Mouse (Mus musculus) neural tube, embryonic 11.5 days (tissue): ENCODE results near the gene Lyz2. TPM values are rescaled to one million over a fixed set of nuclear protein-coding genes. Genes with fewer than 3 reads are reported as not detected.
"Not testable (repeated sequence)": the region's sequence is repeated elsewhere in the genome, so short reads cannot be mapped to it uniquely, and the experiment has no call there.

Source experiments
- ATAC-seq: fragments of 200-750 bp; cut with Nextera tagmentation; 2 replicates; pipeline ENCODE4 v1.8.0; 2017; ENCODE audit warnings: moderate number of reproducible peaks, mild to moderate bottlenecking, moderate TSS enrichment, moderate library complexity; ENCODE audit not compliant: insufficient read depth, low FRiP score, low TSS enrichment
- DNase-seq: peaks from one replicate; pipeline ENCODE4 v3.0.0-alpha.2; 2015; ENCODE audit warnings: low spot score
- H3K27ac ChIP-seq: fragments of 300-500 bp; sonication (generic); 2 replicates; pipeline ENCODE4 v1.5.1; 2014; ENCODE audit warnings: low read depth, mild to moderate bottlenecking, low read length
- H3K27me3 ChIP-seq: fragments of 300-500 bp; sonication (generic); 2 replicates; pipeline ENCODE4 v1.6.1; 2014; ENCODE audit warnings: mild to moderate bottlenecking, low read length, mixed read lengths; ENCODE audit not compliant: control insufficient read depth, insufficient read depth
- H3K36me3 ChIP-seq: fragments of 300-500 bp; sonication (generic); 2 replicates; pipeline ENCODE4 v1.6.1; 2014; ENCODE audit warnings: mild to moderate bottlenecking, low read length, moderate library complexity, mixed read lengths; ENCODE audit not compliant: control insufficient read depth, insufficient read depth
- H3K4me1 ChIP-seq: fragments of 300-500 bp; sonication (generic); 2 replicates; pipeline ENCODE4 v1.6.1; 2014; ENCODE audit warnings: low read length, mixed read lengths; ENCODE audit not compliant: control insufficient read depth, insufficient read depth
- H3K4me2 ChIP-seq: fragments of 300-500 bp; sonication (generic); 2 replicates; pipeline ENCODE4 v1.6.1; 2014; ENCODE audit warnings: low read depth, mild to moderate bottlenecking, moderate library complexity
- H3K4me3 ChIP-seq: fragments of 300-500 bp; sonication (generic); 2 replicates; pipeline ENCODE4 v1.5.1; 2014; ENCODE audit warnings: low read depth, low read length
- H3K9ac ChIP-seq: fragments of 300-500 bp; sonication (generic); 2 replicates; pipeline ENCODE4 v1.6.1; 2014; ENCODE audit warnings: mild to moderate bottlenecking, low read length
- H3K9me3 ChIP-seq: fragments of 300-500 bp; sonication (generic); 2 replicates; pipeline ENCODE4 v1.6.1; 2016; ENCODE audit warnings: low read length; ENCODE audit not compliant: control insufficient read depth
- WGBS: fragments of 180-500 bp; shearing (Covaris S2); extraction: QIAGEN DNeasy Blood & Tissue Kit; methylation state at CpG from one replicate; pipeline ENCODE4 v1.1.7; 2014; 5-methylcytosine and 5-hydroxymethylcytosine counted together
- polyA plus RNA-seq: library from polyadenylated mRNA; unstranded; fragments of >200 nt; fragmentation: Nextera tagmentation; extraction: Ambion mirVana; gene quantifications from 2 replicates; pipeline ENCODE4 v1.2.1, GENCODE M21; 2014

Gene Lyz2
- polyA plus RNA-seq, 1 experiment from 2014 or later = 12.1 TPM

DNA sequence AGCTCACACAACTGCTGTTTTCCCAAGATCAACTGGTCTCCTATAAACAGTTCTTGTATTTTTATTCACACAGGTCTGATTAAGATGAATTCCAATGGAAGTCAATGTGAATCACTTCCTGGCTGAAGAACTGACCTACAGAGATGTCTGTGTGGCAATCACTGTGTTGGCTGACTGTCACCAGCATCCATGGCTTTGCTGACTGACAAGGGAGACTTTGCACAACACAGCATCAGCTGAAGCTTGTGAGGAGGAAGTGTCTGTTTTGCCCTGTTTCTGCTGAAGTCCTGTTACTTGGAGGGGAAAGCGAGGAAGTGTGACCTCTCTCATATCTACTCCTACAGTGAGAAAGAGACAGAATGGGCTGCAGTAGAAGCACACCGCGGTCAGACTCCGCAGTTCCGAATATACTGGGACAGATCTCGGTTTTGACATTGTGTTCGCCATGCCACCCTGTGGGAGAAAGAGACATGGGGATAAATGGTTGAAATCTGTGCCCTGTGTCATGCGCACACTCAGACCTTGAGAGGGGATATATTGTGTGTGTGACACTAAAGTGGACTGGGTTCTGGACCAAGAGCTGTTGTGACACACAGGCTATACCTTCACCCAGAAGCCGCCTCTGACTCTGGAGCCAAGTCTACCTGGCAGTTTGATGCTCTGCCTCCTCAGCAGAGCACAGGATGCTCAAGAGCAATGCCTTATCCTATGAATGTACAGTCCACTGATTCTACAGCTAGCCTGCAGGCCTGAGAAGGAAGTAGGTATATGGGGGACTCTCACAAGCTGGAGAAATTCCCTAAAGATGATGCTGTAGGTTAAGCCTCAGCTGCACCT, 6.3 kb upstream of the Lyz2 start:
- H3K27me3 ChIP-seq = no peaks in the 10 kb centered on the region
- H3K4me1 ChIP-seq = no peaks in the 10 kb centered on the region
- no peak overlapping the region for H3K4me2 ChIP-seq
- no peak overlapping the region for H3K9ac ChIP-seq
- H3K9me3 ChIP-seq = no peaks in the 10 kb centered on the region
- no peak for DNase-seq
- no peak overlapping the region for H3K4me3 ChIP-seq
- no peak for ATAC-seq
- 91% methylated on average over 9 of the region's 9 CpGs for WGBS
- H3K36me3 ChIP-seq = no peaks in the 10 kb centered on the region
- H3K27ac ChIP-seq = no peak overlapping the region

DNA sequence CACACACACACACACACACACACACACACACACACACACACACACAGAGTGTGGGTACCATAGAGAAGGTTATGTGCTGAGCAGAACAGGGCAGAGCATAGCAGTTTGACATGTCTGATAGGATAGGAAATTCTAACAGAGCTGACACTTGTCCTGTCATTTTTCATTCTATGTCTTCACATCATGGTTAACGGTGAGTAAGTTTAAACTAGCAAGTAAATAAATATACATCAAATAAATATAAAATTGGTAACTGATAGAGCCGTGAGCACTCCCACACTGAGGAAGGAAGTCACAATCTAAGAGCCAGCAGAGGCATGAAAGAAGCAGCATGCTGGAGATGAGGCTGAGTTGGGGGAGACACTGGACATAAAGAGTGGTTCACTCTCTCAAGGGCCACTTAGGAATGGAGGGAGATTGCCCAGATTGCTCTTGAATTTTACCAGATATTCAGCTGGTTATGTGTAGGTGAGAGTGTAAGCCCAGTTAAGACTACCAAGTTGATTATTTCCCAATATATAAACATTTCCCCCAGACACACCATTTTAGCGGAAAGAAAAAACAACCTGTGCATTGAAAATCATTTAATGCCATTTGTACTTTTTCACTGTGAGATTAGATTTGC, 5.2 kb upstream of the Lyz2 start:
- Histone ChIP-seq H3K27me3 (no peaks in the 10 kb centered on the region), H3K27ac (no peak overlapping the region), H3K9ac (no peak overlapping the region), H3K4me1 (no peaks in the 10 kb centered on the region), H3K4me2 (no peak overlapping the region), H3K9me3 (no peaks in the 10 kb centered on the region), H3K36me3 (no peaks in the 10 kb centered on the region), H3K4me3 (no peak overlapping the region)
- ATAC-seq (no peak), DNase-seq (no peak)
- WGBS = 87% methylated on average over 3 of the region's 3 CpGs

DNA sequence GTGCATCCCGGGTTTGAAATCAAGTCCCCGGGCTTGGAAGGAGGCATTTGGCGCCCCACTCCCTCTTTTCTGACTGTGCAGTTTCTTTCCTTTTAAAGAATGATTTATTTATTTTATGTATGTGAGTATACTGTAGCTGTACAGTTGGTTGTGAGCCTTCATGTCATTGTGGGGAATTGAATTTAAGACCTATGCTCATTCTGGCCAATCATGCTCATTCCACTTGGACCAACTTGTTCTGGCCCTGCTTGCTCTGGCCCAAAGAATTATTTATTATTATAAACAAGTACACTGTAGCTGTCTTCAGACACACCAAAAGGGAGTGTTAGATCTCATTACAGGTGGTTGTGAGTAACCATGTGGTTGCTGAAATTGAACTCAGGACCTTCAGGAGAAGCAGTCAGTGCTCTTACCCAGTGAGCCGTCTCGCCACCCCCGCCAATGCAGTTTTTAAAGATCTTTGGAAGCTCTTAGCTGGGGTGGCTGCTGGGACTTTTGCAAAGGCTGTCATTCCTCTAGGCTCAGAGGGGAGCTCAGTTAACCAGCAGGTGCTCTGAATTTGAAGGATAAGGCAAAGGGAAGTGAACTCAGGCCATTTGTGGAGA, 4.3 kb upstream of the Lyz2 start:
- no peaks in the 10 kb centered on the region for H3K27me3 ChIP-seq
- WGBS = 90% methylated on average over 6 of the region's 6 CpGs
- no peak for DNase-seq
- no peak overlapping the region for H3K4me2 ChIP-seq
- no peaks in the 10 kb centered on the region for H3K9me3 ChIP-seq
- no peak overlapping the region for H3K27ac ChIP-seq
- H3K9ac ChIP-seq = no peak overlapping the region
- no peak overlapping the region for H3K4me3 ChIP-seq
- no peaks in the 10 kb centered on the region for H3K4me1 ChIP-seq
- no peak for ATAC-seq
- no peaks in the 10 kb centered on the region for H3K36me3 ChIP-seq

DNA sequence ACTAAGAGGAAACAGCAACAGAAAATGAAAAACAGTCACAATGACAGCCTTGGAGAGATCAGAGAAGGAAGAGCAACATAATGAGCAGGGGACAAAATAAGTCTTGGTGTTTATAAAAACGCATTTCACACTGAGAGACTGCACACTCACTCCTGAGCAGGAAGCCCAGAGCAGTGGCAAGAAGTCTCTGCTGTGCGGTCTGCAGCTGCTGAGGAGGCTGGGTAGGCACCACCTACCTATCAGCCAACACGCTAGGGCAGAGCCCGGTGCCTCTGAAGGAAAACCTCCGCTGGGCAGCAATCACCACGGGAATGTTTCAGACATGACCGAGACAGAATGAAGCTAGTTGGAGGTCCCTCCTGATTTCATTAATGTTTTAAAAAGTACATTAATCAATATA, 3.5 kb upstream of the Lyz2 start:
- WGBS = 92% methylated on average over 3 of the region's 7 CpGs
- not testable (repeated sequence) for H3K4me2 ChIP-seq, H3K27me3 ChIP-seq, H3K4me1 ChIP-seq, H3K27ac ChIP-seq, ATAC-seq, H3K4me3 ChIP-seq, DNase-seq, H3K36me3 ChIP-seq, H3K9me3 ChIP-seq, H3K9ac ChIP-seq

DNA sequence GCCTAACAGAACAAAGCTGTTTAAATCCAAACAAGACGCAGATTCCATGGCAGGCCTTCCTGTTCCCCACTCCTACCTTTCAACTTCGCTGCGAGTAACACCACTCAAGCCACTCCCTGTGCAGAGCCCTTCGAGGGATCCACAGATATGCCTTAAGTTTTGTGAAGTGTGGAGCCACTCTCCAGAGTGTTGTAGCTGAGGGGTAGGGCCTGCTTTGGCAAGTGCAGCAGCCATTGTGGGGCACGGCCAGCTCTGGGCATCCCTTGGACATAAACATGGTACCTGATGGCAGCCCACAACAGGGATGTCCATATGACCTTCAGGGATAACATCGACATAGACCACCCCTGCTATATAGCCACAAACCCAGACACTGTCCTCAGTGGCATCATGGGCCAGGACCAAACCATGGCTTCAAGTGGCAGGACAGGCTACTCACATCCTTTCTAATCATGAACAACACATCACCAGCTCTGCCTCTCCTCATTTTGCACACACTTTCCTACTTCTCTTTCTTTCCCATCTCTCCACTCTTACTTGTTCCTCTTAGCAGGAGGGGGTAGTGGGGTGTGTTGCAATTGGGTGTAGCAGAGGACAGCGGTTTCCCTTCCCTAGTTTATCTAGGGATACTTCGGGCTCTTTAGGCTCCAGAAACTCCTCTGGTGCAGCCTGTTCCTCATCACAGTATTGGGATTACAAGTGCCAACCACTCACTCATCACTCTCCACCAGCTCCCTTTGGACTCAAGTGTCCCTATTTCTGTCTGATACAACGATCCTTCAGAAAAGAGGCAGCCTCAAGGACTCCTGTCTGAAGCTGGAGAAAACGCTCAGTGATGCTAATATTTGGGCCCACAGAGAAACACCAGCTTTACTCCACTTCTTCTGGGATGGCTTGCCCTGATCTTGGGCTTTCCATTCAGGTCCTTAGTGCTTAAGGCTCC, 2.7 kb upstream of the Lyz2 start:
- ATAC-seq = no peak
- H3K27me3 ChIP-seq = no peaks in the 10 kb centered on the region

DNA sequence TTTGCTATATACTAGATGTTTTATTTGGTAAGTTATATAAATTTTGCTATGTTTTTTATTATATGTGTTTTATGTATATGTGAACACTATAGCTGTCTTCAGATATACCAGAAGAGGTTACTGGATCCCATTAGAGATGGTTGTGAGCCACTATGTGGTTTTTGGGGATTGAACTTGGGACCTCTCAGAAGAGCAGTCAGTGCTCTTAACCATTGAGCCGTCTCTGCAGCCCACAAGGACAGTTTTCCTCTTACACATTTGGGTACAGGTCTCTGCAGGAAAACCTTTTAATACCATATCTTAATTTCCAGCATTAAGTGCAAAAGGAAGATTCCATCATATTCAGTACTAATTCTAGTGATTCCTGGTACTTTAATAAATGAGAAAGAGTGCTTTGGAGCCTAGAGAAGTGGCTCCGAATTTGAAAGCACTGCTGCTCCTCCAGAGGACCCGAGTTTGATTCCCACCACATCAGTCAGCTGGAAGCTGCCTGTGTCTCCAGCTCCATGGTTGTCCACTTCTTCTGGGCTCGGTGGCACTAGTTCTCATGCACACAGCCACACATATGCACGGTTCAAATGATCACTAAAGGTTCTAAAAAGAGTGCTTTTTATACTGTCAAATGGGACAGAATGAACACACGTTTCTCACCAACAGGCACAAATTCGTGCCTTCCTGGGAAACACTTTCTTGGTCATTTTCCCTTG, 1.9 kb upstream of the Lyz2 start:
- H3K9ac ChIP-seq = no peak overlapping the region
- WGBS = 82% methylated on average over 7 of the region's 7 CpGs
- no peaks in the 10 kb centered on the region for H3K9me3 ChIP-seq
- H3K36me3 ChIP-seq = no peaks in the 10 kb centered on the region
- no peak overlapping the region for H3K27ac ChIP-seq
- H3K4me1 ChIP-seq = no peaks in the 10 kb centered on the region
- H3K27me3 ChIP-seq = no peaks in the 10 kb centered on the region
- no peak overlapping the region for H3K4me2 ChIP-seq
- no peak for DNase-seq
- no peak overlapping the region for H3K4me3 ChIP-seq
- ATAC-seq = no peak

More for the DNA sequence above, 2.7 kb upstream of the Lyz2 start:
- Histone ChIP-seq H3K4me3 (no peak overlapping the region), H3K27ac (no peak overlapping the region), H3K36me3 (no peaks in the 10 kb centered on the region), H3K4me2 (no peak overlapping the region), H3K9ac (no peak overlapping the region), H3K4me1 (no peaks in the 10 kb centered on the region), H3K9me3 (no peaks in the 10 kb centered on the region)
- DNase-seq = no peak
- WGBS = 90% methylated on average over 10 of the region's 10 CpGs

DNA sequence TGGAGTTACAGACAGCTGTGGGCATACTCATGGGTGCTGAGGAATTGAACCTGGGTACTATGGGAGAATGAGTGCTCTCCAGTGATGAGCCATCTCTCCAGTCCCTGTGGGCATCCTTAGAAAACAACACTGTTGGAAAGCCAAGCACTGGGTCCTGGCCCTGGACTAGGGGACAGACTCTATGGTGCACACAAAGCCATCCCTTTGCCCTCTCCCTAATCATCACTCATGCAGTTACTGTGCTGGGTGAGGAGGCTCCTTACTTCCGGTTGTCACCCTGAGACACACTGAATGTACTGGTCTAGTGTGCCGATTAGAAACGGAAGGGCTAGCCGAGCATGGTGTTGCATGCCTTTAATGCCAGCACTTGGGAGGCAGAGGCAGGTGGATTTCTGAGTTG, 1.1 kb upstream of the Lyz2 start:
- 83% methylated on average over 4 of the region's 4 CpGs for WGBS
- H3K9ac ChIP-seq, H3K4me3 ChIP-seq, H3K36me3 ChIP-seq, H3K9me3 ChIP-seq, DNase-seq, H3K27ac ChIP-seq, H3K4me2 ChIP-seq, ATAC-seq, H3K27me3 ChIP-seq, H3K4me1 ChIP-seq: not testable (repeated sequence)

DNA sequence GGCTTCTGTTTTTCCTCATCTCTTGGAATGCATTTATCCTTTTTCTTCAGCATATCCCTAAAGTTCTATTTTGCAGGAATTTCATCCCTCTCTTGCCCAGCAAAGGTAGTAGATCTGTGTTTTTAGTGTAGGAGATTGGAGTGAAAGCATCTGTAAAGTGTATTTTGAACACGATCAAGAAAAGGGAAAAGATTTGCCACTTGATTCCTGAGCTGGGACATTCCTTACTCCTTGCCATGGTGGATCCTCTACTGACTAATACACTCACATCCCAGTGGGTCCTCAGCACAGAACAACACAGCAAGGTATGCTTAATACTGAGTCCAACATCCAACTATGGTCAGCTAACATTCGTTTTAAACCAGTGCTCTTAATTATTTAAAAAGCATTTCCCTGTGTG, 430 bp upstream of the Lyz2 start:
- Histone ChIP-seq H3K9me3 (no peaks in the 10 kb centered on the region), H3K4me2 (no peak overlapping the region), H3K4me1 (no peaks in the 10 kb centered on the region), H3K27me3 (no peaks in the 10 kb centered on the region), H3K4me3 (no peak overlapping the region), H3K36me3 (no peaks in the 10 kb centered on the region), H3K9ac (no peak overlapping the region), H3K27ac (no peak overlapping the region)
- whole genome bisulfite sequencing = 83% methylated on average over 2 of the region's 2 CpGs
- no peak for ATAC-seq
- DNase-seq = no peak
